Mouse (Mus musculus) limb, embryonic 11.5 days (tissue): Measurements from ENCODE around the gene Bnipl. TPM values are rescaled to one million over a fixed set of nuclear protein-coding genes. Genes with fewer than 3 reads are reported as not detected.

Experiments used
- ATAC-seq: fragments of 200-750 bp; cut with Nextera tagmentation; 2 replicates; pipeline ENCODE4 v1.8.0; 2017; ENCODE audit warnings: low read depth; ENCODE audit not compliant: insufficient number of reproducible peaks, low FRiP score, low TSS enrichment
- DNase-seq: peaks from one replicate; pipeline ENCODE4 v3.0.0-alpha.2; 2015; ENCODE audit warnings: low spot score
- H3K27ac ChIP-seq: fragments of 300-500 bp; sonication (generic); replicated peaks from 2 replicates; pipeline ENCODE4 v1.5.1; 2014; ENCODE audit warnings: low read depth, mild to moderate bottlenecking, low read length
- H3K27me3 ChIP-seq: fragments of 300-500 bp; sonication (generic); 2 replicates; pipeline ENCODE4 v1.6.1; 2014; ENCODE audit warnings: mild to moderate bottlenecking, low read length, mixed read lengths; ENCODE audit not compliant: control insufficient read depth, insufficient read depth
- H3K36me3 ChIP-seq: fragments of 300-500 bp; sonication (generic); 2 replicates; pipeline ENCODE4 v1.6.1; 2014; ENCODE audit warnings: mild to moderate bottlenecking, low read length, moderate library complexity, mixed read lengths; ENCODE audit not compliant: control insufficient read depth, insufficient read depth
- H3K4me1 ChIP-seq: fragments of 300-500 bp; sonication (generic); 2 replicates; pipeline ENCODE4 v1.6.1; 2014; ENCODE audit warnings: low read length, mixed read lengths; ENCODE audit not compliant: control insufficient read depth, insufficient read depth
- H3K4me2 ChIP-seq: fragments of 300-500 bp; sonication (generic); 2 replicates; pipeline ENCODE4 v1.6.1; 2014; ENCODE audit warnings: low read depth, mild to moderate bottlenecking, moderate library complexity; ENCODE audit not compliant: severe bottlenecking
- H3K4me3 ChIP-seq: fragments of 300-500 bp; sonication (generic); 2 replicates; pipeline ENCODE4 v1.5.1; 2014; ENCODE audit warnings: low read depth, low read length
- H3K9ac ChIP-seq: fragments of 300-500 bp; sonication (generic); 2 replicates; pipeline ENCODE4 v1.6.1; 2014; ENCODE audit warnings: mild to moderate bottlenecking, low read length
- H3K9me3 ChIP-seq: fragments of 300-500 bp; sonication (generic); 2 replicates; pipeline ENCODE4 v1.6.1; 2016; ENCODE audit warnings: low read length; ENCODE audit not compliant: control insufficient read depth
- WGBS: fragments of 180-500 bp; shearing (Covaris S2); extraction: QIAGEN DNeasy Blood & Tissue Kit; methylation state at CpG from one replicate; pipeline ENCODE4 v1.1.7; 2014; 5-methylcytosine and 5-hydroxymethylcytosine counted together
- polyA plus RNA-seq: library from polyadenylated mRNA; unstranded; fragments of >200 nt; fragmentation: Nextera tagmentation; extraction: Ambion mirVana; gene quantifications from 2 replicates; pipeline ENCODE4 v1.2.1, GENCODE M21; 2014

Bnipl gene
- polyA plus RNA-seq, 1 experiment from 2014 or later: 1.1 TPM

DNA sequence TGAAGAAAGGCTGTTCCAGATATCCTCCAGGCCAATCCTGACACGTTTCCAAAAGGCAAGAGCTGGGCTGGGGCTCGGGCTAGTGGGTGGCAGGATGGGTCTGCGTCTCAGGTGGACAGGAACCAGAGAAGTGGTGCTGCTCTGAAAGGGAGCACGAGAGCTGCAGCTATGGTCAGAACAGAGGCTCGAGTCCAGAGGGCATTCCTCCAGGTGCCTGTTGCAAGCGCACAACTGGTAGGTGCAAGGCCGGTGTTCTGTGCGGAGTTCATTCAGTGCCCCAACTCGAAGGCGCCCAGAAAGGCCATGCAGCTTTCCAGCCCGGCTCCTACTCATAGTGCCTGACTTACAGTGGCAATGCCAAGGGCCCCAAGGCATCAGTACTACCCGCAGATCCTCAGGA lies 11.0 kb downstream of the Bnipl start:
- H3K27ac ChIP-seq: no peak overlapping the region
- H3K36me3 ChIP-seq: peaks cover 16% of the 10 kb centered on the region; the same call in 1 of the 2 replicates
- no peaks in the 10 kb centered on the region for H3K4me1 ChIP-seq
- ATAC-seq (no peak), DNase-seq (no peak)
- H3K9me3 ChIP-seq: no peaks in the 10 kb centered on the region
- WGBS: 88% methylated on average over 12 of the region's 12 CpGs
- no peaks in the 10 kb centered on the region for H3K27me3 ChIP-seq
- H3K4me3 ChIP-seq: no peak overlapping the region
- no peak overlapping the region for H3K9ac ChIP-seq
- no peak overlapping the region for H3K4me2 ChIP-seq

DNA sequence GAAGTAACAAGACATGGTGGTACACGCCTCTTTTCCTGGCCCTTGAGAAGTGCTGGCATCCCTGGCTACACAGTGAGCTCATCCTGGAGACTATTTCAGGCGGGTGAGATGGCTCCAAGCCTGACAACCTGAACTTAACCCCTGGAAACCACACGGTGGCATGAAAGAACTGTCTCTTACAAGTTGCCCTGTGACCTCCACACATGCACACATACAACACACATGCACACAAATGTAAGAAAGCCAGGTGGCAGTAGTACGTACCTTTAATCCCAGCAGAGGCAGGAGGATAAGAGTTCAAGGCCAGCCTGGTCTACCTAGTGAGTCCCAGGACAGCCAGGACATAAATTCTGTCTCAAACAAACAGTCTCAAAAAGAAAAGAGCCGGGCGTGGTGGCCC lies 12.0 kb downstream of the Bnipl start:
- H3K9me3 ChIP-seq: no peaks in the 10 kb centered on the region
- H3K4me1 ChIP-seq: no peaks in the 10 kb centered on the region
- ATAC-seq (no peak), DNase-seq (no peak)
- no peak overlapping the region for H3K4me3 ChIP-seq
- no peak overlapping the region for H3K9ac ChIP-seq
- no peaks in the 10 kb centered on the region for H3K27me3 ChIP-seq
- H3K4me2 ChIP-seq: no peak overlapping the region
- 90% methylated on average over 6 of the region's 6 CpGs for WGBS
- H3K36me3 ChIP-seq: peaks cover 21% of the 10 kb centered on the region
- H3K27ac ChIP-seq: no peak overlapping the region

DNA sequence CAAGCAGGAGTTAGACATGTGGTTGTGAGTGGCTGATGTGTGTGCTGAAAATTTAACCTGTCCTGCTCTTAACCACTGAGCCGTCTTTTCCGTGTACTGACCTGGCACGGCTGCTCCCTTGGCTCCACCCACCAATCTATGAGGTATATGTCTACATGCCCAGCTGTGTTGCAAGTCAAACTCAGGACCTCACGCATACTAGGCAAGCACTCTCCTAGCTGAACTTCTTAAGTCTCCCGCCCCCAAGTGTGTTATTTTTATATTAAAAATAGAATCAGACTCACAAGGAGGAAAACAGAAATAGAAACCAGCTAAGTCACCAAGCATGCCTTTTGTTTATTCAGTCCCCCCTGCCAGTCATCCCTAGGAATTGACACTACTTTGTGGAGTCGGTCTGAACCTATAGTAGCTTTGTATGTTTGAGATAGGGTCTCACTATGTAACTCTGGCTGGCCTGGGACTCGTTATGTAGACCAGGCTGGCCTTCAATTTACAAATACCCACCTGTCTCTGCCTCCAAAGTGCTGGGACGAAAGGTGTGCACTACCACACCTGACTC lies 13.4 kb downstream of the Bnipl start:
- Histone ChIP-seq H3K27me3 (no peaks in the 10 kb centered on the region), H3K27ac (no peak overlapping the region), H3K9ac (no peak overlapping the region), H3K4me3 (no peak overlapping the region), H3K9me3 (no peaks in the 10 kb centered on the region), H3K4me1 (no peaks in the 10 kb centered on the region), H3K36me3 (peaks cover 35% of the 10 kb centered on the region), H3K4me2 (no peak overlapping the region)
- WGBS: 92% methylated on average over 8 of the region's 8 CpGs
- ATAC-seq (no peak), DNase-seq (no peak)

DNA sequence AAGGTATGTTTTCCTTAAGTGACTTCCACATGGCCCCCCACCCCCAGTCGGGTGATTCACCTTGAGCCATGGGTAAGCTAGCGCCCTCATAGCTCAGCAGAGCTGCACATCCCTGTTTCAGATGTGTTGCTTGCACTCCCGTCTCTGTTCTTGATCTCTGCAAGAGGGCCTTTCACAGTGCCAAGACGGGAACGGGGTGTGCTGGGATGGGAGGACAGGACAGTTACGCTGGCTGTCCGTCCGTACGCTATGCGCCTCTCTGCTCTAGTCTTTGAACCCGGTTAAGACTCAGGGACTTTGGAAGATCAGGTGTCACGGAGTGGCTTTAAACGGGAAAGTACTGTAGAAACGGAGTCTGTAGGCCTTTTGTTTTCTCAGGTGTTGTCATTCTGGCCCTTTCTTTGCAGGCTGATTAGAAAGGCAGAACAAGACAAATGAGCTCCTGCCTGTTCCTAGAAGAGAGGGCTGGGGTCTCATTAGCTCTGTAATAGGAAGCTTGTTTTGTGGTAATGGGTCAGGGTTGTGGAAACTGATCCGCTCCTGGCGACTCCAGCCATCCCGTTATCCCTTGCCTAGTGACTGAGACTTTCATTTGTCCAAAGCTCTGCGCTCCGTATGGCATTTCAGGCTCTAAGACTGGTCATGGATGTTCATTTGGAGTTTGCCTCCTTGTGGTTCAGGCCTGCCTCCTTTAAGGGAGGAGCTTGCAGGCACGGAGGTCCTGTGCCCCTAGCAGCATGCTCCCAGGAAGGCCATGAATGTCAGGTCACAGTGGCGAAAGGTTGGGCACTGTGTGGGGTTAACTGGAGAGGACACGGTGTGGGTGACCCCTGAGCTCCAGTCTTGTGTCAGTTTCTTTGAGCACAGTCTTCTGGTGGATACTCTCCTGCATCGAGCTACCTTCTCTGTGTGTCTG lies 15.3 kb downstream of the Bnipl start:
- Histone ChIP-seq H3K4me1 (peaks cover 3% of the 10 kb centered on the region; the same call in 1 of the 2 replicates), H3K4me2 (no peak overlapping the region), H3K4me3 (no peak overlapping the region), H3K27me3 (no peaks in the 10 kb centered on the region), H3K9ac (no peak overlapping the region), H3K9me3 (no peaks in the 10 kb centered on the region), H3K27ac (no peak overlapping the region), H3K36me3 (peaks cover 41% of the 10 kb centered on the region)
- 78% methylated on average over 23 of the region's 23 CpGs for WGBS
- no peak for DNase-seq
- ATAC-seq: no peak

DNA sequence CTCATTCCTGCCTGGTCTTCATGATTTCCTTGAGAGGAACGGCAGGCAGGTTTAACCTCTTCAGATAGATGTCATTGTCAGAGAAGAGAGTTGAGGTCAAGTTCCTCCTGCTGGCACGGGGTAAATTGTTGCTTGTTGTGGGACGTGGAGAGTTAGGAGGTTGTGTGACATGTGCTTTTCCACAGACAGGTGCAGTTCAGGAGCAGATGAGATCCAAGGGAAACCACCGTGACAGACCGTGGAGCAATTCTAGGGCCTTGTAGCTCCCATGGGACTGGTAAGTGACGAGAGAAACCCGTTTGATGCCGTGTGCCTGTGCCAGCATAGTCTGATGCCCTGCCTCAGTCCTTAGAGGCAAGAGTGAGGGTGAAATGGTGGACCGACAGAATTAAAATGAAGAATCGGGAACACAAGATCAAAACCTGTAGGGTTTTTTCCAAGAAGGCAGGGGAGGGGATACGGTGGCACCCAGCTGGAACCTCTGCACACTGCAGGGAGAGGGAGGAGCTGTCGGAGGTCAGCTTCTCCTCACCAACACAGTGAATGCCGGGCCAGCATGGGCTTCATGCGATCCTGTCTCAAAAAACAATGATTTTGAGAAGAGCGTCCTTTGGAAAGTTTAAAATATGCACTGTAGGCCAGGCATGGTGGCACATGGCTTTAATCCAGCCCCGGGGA lies 17.6 kb downstream of the Bnipl start:
- Histone ChIP-seq H3K27ac (no peak overlapping the region), H3K9ac (no peak overlapping the region), H3K4me2 (no peak overlapping the region), H3K36me3 (peaks cover 41% of the 10 kb centered on the region), H3K27me3 (no peaks in the 10 kb centered on the region), H3K9me3 (no peaks in the 10 kb centered on the region), H3K4me3 (no peak overlapping the region), H3K4me1 (peaks cover 7% of the 10 kb centered on the region; the same call in 1 of the 2 replicates)
- 89% methylated on average over 16 of the region's 16 CpGs for WGBS
- ATAC-seq: no peak
- DNase-seq: no peak

DNA sequence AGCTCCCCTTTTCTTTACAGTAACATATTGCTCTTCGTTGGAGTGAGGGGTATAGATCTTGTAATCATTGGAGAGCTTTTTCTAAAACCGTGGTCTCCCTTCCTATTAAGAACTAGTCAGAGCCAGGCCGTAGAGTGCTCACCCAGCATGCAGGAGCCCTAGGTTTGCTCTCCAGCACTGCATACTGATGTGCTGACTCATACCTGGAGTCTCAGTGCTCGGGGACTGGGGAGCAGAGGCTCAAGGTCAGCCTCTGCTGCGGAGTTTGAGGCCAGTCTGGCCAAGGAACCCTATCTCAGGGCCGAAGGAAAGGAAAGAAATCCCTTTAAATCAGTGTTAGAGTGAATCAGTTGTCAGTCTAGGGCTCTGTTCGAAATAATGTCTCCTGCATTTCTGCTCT lies 18.2 kb downstream of the Bnipl start:
- Histone ChIP-seq H3K36me3 (peaks cover 36% of the 10 kb centered on the region), H3K9me3 (no peaks in the 10 kb centered on the region), H3K27me3 (no peaks in the 10 kb centered on the region), H3K27ac (no peak overlapping the region), H3K4me1 (peaks cover 7% of the 10 kb centered on the region; the same call in 1 of the 2 replicates), H3K4me3 (no peak overlapping the region), H3K4me2 (no peak overlapping the region), H3K9ac (no peak overlapping the region)
- WGBS: 88% methylated on average over 7 of the region's 7 CpGs
- DNase-seq: no peak
- ATAC-seq: no peak

DNA sequence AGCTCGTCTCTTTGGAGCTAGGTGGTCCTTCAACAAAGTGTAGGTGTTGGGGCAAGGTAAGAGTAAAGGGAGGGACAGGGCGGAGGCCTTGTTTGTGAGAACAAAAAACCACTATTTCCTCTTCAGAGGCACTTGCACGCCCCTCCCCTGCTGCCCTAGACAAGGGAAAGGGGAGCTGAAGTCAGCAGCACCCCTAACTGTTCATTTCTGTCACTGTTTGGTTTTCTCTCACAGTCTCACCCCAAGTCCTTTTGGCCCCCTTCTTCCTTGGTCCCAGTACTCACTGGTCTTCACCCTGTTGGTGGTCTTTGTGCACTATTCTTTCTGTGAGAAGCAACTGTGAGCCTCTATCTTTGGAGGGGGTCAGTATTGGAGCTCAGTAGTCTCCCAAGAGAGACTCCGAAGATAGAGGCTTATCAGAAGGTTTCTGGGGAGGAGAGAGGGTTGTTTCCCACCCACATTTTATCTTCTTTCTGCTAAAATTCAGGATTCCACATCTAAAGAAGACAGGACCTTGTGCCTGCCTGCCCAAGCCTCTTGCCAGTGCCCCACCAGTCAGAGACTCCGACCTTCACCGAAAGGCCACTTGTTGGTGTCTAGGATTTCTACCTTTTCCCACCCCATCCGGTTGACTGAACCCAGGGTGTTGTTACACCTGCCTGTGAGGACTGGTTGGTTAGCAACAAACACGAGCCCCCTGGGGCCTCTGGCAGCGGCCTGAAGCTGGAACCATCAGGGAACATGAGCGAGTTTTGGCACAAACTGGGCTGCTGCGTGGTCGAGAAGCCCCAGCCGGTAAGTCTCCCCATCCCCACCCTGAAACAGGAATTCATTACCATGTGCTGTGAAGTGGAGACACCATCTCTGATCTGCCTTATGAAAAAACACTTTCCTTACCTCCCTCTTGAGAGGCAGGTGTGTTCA lies 19.4 kb downstream of the Bnipl start, which contains the start of gene Mllt11:
Mllt11 (minus strand) TSS at position 874 of the 924 bp plus-strand sequence.
- H3K9ac ChIP-seq: peak within 1 kb of the TSS; percentile 13; the same call in 1 of the 2 replicates
- no peak for ATAC-seq
- H3K9me3 ChIP-seq: no peaks in the 10 kb centered on the region
- H3K4me2 ChIP-seq: peak within 1 kb of the TSS; percentile 83
- peaks cover 34% of the 10 kb centered on the region for H3K36me3 ChIP-seq
- H3K4me3 ChIP-seq: no peak within 1 kb of the TSS
- DNase-seq: no peak
- H3K27ac ChIP-seq: no peak within 1 kb of the TSS
- 80% methylated on average over 13 of the region's 13 CpGs for WGBS
- H3K4me1 ChIP-seq: peaks cover 7% of the 10 kb centered on the region; the same call in 1 of the 2 replicates
- no peaks in the 10 kb centered on the region for H3K27me3 ChIP-seq
